Mouse (Mus musculus): ENCODE measurements at regions not wholly inside any gene's neighbourhood (a gene's known extent, or its start where the extent isn't known, plus 50 kb on each side); places are given as distances from the start of the nearest gene placed in this dataset.
"Not testable (repeated sequence)": the region's sequence is repeated elsewhere in the genome, so short reads cannot be mapped to it uniquely, and the experiment has no call there.

DNA sequence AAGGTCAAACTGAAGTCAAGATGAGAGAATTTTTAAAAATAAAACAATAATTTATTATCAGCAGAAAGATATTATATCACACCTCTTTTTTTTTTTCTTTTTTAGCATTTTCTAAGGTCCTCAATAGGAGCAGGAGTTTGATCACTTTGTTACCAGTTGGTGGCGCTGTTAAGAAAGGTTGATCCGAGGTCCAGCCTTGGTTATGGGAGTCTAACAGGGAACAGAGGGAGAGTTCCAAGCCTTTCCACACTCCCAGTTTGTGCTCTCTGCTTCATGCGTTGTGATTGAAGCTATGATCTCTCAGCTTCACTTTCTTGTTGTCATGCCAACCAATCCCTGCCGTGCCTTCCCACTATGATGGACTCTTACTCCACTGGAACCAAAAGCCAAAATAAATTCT, 83.8 kb downstream of the Fam174a start:
- ATAC-seq (ENCODE audit: extremely low read depth, insufficient number of reproducible peaks, low FRiP score, poor library complexity, severe bottlenecking): peak; percentile 90

DNA sequence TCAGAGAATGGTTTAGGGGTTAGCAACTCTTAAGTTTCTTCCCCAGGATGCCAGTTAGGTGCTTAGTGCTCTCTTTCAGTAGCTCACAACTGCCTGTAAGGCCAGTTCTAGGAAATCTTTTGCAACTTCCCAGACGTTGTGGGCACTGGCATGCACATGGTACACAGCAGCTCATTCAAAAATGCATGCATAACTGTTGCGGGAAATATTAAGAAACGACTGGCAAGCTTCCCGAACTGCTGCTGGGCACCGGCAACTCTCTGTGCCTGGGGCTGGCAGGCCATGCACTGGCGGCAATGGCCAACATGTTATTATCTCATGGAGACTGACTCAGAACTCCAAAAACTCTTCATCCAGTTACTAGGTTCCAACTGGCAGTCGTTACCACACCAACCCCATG, 86.3 kb downstream of the Fam174a start:
- peak; percentile 41; the same call in 1 of the 2 replicates for ATAC-seq (ENCODE audit: extremely low read depth, insufficient number of reproducible peaks, low FRiP score, poor library complexity, severe bottlenecking)

DNA sequence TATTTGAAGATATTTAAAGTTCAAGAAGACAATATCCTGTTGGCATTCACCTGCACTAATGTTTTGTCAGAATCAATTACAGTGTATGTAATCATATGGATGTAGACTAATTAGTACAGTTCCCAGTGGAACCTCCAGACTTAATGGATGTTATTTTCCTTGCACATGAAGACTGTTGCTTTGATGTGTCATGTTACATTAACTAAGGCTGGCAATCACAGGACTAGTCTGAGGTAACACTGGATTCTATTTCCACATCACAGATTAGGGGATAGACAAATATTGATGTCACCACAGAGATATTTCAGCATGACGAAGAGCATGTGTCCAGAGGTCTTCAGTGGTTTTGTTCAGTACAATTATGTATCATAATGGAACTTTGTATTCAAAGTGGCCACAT, 108.8 kb downstream of the Fam174a start:
- ATAC-seq (ENCODE audit: extremely low read depth, insufficient number of reproducible peaks, low FRiP score, poor library complexity, severe bottlenecking): no peak

DNA sequence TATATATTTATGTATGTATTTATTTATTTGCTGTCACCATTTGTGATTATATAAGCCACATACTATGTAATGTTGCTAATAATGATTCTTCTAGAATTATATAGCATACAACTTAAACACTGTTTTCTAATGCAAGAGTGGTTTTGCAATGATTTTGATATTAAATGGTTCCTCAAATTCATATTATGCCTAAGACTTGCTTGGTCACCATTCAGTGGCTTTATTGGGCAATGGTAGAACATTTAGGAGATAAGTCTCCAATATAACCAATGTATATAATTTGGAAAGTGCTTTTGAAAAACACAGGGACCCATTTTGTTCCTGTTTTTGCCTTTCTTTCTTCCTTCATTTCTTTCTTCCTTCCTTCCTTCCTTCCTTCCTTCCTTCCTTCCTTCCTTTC, 112.0 kb downstream of the Fam174a start:
- ATAC-seq (ENCODE audit: extremely low read depth, insufficient number of reproducible peaks, low FRiP score, poor library complexity, severe bottlenecking): no peak

DNA sequence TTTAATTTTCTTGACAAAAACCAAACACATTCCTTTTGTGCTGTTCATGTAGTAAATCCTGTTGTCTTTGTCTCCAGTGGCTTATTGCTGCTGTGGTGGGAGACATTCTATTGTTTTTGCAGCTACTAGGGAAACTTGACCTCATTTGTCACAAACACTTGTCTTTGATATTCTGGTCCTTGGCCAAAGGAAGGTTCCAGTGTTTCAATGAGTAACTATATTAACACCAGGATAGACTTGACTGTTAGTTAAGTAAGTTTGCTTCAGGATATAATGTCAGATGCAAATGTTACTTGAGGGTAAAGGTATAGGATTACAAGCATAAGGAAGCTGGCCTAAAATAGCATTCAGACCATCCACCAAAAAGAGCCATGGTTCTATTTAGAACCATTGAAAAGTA, 123.7 kb downstream of the Fam174a start:
- ATAC-seq (ENCODE audit: extremely low read depth, insufficient number of reproducible peaks, low FRiP score, poor library complexity, severe bottlenecking): no peak

DNA sequence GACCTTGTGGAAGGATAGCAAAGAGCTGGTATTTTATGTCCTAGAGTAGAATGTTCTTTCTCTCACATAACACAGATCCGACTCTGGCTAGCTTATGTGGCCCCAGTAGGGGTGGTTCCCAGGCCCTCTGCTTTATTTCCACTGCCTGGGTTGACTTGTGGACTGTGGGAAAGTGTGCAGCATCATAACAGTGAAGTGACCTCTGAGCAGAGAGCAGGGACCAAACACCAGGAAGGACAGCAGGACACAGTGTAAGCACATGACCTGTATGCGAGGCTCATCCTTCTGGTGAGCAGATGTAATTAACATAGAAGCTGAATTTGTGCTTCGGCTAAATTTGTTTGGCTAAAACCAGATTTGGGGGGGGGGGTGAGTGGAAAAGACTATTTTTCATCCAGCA, 132.1 kb downstream of the Fam174a start:
- ATAC-seq (ENCODE audit: extremely low read depth, insufficient number of reproducible peaks, low FRiP score, poor library complexity, severe bottlenecking): no peak

DNA sequence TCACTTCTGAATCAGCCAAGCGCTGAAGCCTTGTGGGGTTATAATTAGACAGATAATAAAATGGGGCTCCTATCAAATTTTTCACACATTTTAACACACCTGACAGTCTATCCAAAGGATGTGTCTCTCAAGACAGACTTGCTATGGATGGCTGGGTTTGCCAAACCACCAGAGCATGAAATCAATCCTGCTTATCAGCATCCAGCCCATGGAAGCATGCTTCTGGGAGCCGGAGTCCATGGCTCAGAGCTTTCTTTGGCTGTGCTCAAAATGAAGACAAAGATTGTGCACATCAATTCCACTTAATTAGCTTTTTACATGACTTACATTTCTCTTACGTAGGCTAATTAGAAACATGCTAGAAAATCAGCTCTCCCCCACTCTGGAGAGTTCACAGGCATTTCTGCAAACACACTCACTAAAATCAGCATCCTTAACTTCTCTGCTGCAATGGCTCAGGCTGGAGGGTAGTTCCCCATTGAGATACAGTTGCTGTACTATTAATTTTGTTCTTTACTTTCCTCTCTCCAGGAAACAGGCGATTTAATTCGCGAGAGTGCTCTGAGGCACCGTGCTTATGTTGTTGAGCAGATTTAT, 135.6 kb downstream of the Fam174a start:
- ATAC-seq (ENCODE audit: extremely low read depth, insufficient number of reproducible peaks, low FRiP score, poor library complexity, severe bottlenecking): peak; percentile 23; the same call in 1 of the 2 replicates

DNA sequence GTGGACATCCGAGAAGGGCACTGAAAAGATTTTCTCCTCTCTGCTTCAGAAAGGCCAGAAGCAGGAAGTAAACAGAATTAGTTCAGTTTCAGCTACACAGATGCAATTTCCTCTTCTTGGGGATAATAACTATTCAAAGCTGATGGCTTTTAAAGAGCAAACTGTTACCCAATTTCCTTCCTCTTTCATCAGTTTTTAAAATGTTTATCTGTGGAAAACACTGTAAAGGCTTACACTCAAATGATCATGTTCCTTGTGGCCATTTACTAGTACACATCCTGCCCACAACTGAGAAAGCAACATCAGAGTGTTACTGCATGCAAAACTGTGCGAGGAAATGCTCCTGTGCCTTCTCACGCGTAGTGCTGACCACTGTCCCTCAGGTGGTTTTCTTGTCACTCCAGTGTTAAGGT, 137.5 kb downstream of the Fam174a start:
- peak; percentile 87 for ATAC-seq (ENCODE audit: extremely low read depth, insufficient number of reproducible peaks, low FRiP score, poor library complexity, severe bottlenecking)

DNA sequence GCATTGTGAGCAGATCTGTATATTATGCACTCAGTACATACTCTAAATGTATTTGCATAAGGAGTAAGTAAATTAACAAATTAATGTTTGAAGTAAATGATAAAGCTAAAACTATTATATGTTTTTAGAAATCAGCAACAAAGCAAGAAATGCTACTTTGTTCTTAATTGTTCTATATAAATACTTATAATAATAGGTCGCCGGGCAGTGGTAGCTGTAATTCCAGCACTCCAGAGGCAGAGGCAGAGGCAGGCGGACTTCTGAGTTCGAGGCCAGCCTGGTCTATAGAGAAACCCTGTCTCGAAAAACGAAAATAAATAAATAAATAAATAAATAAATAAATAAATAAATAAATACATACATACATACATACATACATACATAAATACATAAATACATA, 138.3 kb downstream of the Fam174a start:
- 0 out of 2 replicates have a peak, but pooled peaks have one; percentile 34 for ATAC-seq (ENCODE audit: extremely low read depth, insufficient number of reproducible peaks, low FRiP score, poor library complexity, severe bottlenecking)

DNA sequence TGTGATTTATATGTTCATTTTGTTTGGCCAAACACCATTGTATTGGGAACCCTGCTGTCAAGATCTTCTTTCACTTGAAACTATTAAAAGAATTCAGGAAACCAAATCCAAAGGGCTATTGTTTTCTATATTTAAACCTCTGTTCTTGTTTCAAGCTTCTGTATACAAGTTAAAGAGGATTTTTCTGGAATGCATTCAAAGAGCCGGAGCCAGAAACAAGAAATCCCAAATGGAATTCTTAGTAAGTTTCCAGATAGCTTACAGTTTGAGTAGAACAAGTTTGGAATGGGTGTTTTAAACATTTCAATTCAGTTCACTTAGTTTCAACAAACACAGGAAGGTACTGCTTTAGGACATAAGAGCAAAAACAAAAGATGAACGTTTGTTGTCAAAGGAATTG, 140.8 kb downstream of the Fam174a start:
- ATAC-seq (ENCODE audit: extremely low read depth, insufficient number of reproducible peaks, low FRiP score, poor library complexity, severe bottlenecking): no peak

DNA sequence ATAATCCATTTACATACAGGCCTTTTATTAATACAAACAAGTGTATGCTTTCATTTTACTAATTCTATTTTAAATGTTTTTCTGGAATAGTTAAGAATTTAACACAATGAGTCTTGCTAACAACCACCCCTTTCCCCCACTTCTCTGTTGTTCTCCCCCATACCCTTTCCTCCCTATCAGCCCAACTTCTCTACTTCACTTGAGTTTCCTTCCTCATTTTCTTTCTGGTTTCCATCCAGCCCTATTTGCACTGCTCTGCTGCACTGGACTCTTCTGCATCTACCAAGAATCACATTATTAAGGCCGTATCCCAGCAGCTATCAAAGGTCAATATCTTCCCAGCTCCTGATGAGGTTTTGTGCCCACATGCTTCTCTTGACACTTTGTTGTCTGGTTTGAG, 145.9 kb downstream of the Fam174a start:
- peak; percentile 61 for ATAC-seq (ENCODE audit: extremely low read depth, insufficient number of reproducible peaks, low FRiP score, poor library complexity, severe bottlenecking)

DNA sequence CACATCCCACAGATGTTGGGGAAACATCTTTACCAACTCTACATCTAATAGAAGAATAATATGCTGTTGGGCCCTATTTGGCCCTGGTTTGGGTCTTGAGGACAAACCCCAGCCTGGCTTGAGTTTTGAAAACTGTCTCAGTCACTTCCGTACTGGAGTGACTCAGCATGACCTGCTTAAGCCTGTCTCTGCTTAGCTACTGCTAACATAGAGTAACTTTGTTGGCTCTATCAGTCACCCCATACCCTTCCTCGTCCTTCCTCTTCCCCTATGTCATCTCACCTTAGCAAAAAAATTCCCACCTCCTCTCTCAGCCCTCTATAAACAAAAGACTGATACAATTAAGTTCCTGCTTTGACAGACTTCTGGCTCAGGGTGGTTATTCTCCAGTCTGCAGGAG, 154.7 kb downstream of the Fam174a start:
- peak; percentile 90 for ATAC-seq (ENCODE audit: extremely low read depth, insufficient number of reproducible peaks, low FRiP score, poor library complexity, severe bottlenecking)

DNA sequence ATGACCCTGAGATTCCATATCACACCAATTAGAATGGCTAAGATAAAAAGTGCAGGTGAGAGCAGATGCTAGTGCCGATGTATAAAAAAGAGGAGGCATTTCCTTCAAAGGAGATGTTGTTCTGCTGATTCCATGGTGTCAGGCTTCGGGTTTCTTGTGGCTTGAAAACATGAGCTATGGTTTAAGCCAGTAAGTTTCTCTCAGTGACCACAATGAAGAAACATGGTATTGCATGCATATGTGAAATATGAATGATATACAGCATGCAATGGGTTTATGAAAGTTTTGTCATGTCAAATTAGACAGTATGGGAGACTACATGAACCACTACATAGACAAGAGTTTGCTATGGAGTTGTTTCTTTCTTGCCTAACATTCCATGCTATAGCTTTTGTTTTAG, 155.3 kb downstream of the Fam174a start:
- no peak for ATAC-seq (ENCODE audit: extremely low read depth, insufficient number of reproducible peaks, low FRiP score, poor library complexity, severe bottlenecking)

DNA sequence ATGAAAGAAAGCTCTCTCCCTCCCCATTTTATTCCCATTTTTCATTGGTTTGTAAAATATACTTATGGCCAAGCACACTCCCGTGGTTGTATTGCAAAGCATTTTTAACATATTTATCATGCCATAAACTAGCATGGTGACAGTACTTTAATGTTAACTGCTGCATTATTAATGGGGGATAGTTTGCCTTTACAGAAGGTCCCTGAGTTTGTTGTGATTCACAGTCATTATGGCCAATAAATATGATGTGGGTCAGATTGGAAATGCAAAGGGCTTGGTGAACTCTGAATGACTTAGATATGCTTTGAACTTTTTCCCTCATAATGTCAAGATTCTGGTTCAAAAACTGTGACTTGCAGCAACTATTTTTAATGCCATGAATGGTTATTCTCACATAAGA, 157.1 kb downstream of the Fam174a start:
- no peak for ATAC-seq (ENCODE audit: extremely low read depth, insufficient number of reproducible peaks, low FRiP score, poor library complexity, severe bottlenecking)

DNA sequence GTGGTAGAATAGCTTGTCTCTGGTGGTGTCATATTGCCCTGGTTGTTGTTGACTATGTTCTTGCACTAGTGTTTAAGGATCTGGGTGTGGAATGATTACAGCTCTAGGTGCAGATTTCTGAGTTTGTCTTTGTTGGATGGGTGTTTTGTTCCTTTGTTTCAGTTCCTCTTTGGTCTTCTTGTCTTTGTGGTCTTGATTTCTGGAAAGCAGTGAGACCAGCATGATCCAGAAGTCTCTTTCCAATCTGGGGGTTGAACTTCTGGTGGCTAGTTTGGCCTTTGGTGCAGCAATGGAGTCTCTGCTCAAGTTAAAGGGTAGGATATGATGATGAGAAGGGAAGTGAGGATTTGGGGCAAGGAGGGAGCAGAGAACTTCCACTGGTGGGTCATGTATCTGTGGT, 174.4 kb downstream of the St8sia4 start:
- ATAC-seq (ENCODE audit: extremely low read depth, insufficient number of reproducible peaks, low FRiP score, poor library complexity, severe bottlenecking): no peak

DNA sequence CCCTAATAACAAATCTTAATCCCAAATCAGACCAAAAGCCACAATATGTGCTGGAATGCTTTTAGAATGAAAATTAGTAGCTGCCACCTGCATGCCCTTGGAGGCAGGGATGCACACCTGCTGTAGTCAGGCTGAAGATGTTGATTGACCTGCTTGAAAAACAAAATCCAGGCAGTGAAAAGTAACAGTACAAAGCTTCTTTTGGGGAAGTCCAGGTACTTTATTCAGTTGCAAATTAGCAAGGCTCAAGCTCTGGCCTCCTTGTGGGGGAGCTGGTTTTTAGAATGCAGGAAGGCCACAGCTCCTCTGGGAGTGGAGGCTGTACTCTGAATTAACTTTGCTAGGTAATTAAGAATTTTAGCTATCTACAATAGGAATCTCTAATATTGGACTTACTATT, 166.7 kb downstream of the St8sia4 start:
- not testable (repeated sequence) for ATAC-seq (ENCODE audit: extremely low read depth, insufficient number of reproducible peaks, low FRiP score, poor library complexity, severe bottlenecking)

DNA sequence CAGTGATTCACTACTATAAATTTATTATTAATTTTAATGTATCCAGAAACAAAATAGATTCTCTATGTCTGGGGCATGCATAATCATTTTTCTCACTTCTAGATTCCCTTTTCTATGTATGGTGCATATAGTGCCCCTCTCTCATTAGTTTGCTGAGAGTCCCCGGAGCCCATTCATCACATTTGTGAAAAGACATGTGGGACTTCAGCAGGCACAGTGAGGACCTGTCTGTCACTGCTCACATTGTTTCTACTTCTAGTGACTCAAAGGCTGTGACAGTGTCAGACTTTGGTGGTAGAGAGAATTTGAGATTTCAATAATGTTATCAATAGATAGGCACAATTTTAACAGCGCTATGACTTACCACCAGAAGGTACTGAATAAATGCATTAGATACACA, 158.7 kb downstream of the St8sia4 start:
- no peak for ATAC-seq (ENCODE audit: extremely low read depth, insufficient number of reproducible peaks, low FRiP score, poor library complexity, severe bottlenecking)

DNA sequence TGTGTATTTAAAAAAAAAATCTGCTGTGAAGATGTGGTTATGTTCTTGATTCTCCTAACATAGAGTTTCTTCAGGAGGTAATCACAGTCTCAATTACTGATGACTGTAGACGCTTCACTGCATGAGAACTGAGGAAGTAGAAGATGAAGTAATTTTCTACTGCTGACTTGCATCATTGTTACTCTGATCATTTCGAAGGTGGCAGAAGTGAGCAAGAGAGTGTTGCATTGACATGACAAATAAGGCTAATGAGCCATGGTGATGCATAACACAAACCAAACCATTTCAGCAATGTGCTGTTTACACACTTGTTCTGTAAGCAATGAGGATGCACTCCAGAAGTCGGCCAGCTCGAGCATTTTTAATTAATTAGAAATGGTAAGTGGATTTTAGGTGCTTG, 138.6 kb downstream of the St8sia4 start:
- peak; percentile 95 for ATAC-seq (ENCODE audit: extremely low read depth, insufficient number of reproducible peaks, low FRiP score, poor library complexity, severe bottlenecking)

DNA sequence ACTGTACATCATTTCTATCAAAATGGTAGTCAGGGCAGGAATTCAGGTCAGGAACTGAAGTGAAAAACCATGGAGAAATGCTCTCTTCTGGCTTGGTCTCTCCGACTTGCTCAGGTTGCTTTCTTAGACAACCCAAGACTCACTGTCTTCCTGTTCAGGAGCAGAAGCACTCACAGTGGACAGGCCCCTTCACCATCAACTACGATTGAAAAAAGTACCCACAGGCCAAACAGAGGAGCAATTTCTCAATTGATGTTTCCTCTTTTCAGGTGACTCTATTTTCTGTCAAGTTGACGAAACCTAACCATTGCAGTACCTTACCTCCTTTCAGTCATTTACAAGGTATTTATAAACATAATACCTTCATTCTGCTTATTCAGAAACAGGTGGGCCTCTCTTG, 136.4 kb downstream of the St8sia4 start:
- ATAC-seq (ENCODE audit: extremely low read depth, insufficient number of reproducible peaks, low FRiP score, poor library complexity, severe bottlenecking): peak; percentile 78

Measured in neutrophil, adult 5-6 weeks (primary cell).